Mouse (Mus musculus) retina, postnatal 7 days (tissue): ENCODE measurements around the gene Phc3.
A peak's percentile ranks its signal among the peaks of the same experiment; 100 is the strongest.

Experiments
- DNase-seq: peaks from one replicate; pipeline ENCODE4 v3.0.0-alpha.2; 2012; ENCODE audit warnings: low read depth, low spot score

Gene Phc3

GRCm38 (mm10) chr3:30969104-30969581 lies at the start of gene Phc3:
Gene Phc3, minus strand, starts transcription at chr3:30969415.
- peak; percentile 93 for DNase-seq

DNA sequence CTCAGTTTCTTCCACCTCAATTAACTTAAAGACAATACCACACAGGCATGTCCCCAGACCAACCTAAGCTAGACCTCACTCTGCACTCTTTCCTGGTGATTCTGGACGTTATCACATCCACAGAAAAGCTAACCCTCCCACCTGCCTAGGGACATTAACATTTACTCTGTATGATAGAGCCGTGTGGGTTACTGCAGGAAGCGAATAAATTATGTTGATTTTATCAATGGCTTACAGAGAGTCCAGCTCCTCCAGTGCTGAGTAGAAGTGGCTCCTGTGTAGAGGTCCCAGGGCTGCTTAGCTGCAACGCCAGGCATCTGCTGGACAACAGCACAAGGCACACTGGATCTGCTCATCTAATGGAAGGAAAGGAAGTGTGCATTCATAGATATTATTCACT lies 48.4 kb upstream of the Phc3 start:
- DNase-seq: no peak

- no peak for DNase-seq
Measured at GRCm38 (mm10) chr3:31016594-31017196, 47.5 kb upstream of the Phc3 start.

GRCm38 (mm10) chr3:31015682-31016443 lies 46.6 kb upstream of the Phc3 start:
- DNase-seq: no peak

DNA sequence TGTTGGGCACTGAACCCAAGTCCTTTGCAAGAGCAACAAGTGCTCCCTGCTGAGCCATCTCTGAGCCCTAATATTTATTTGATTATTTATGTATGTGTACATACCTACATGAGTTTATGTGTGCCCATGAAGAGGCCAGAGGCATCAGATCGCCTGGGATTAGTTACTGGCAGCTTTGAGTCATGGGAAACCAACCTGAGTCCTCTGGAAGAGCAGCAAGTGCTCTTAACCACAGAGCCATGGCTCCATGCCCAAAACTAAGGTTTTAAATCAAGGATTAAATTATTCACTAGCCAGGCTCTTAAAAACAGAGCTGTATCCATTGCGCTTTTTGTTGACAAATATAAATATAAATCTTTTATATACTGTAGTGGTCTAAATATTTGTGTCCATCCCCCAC lies 45.2 kb upstream of the Phc3 start:
- DNase-seq: no peak

- DNase-seq: no peak
Measured at GRCm38 (mm10) chr3:31004320-31005209, 35.4 kb upstream of the Phc3 start.

DNA sequence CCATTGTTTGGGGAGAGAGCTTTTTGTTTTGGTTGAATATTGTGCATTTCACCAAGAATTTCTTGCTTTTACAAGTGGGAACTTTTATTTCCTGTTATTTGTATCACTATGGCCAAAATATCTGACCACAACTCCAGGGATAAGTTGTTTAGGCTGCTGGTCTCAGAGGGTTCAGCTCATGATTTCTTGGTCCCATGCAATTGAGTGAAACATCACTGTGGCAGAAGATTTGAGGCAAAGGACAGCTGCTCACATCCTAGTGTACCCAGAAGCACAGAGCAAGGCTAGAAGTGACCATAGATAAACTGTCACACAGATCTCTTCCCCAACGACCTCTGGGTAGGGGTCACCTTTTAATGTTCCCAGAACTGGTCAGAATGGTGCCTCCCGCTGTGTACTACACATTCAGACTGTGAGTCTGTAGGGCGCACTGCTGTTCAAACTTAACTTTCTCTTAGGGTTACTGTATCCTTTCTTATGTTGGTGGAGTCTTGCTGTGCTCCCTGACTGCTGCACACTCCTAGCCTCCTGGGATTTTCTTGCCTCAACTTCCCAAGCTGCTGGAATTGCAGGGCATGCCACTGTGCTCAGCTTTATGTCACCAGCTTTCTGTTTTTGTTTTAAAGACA lies 31.9 kb upstream of the Phc3 start:
- no peak for DNase-seq

DNA sequence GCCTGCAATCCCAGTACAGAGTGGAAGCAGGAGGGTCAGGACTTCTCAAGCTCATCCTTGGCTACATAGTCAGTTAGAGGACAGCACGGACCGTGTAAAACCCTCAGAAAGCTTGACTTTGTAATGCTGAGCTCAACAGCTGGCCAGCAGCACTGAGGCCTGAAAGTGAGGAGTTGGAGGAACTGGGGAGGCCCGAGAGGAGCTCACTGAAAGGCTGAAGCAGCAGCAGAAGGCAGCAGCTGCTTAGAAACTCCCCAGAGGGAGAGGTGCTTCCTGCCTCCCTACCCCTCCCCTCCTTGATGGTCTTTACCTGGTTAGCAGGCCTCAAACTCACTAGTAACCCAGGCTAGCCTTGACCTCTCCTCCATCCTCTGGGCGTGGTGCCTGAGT lies 30.8 kb upstream of the Phc3 start:
- no peak for DNase-seq

DNA sequence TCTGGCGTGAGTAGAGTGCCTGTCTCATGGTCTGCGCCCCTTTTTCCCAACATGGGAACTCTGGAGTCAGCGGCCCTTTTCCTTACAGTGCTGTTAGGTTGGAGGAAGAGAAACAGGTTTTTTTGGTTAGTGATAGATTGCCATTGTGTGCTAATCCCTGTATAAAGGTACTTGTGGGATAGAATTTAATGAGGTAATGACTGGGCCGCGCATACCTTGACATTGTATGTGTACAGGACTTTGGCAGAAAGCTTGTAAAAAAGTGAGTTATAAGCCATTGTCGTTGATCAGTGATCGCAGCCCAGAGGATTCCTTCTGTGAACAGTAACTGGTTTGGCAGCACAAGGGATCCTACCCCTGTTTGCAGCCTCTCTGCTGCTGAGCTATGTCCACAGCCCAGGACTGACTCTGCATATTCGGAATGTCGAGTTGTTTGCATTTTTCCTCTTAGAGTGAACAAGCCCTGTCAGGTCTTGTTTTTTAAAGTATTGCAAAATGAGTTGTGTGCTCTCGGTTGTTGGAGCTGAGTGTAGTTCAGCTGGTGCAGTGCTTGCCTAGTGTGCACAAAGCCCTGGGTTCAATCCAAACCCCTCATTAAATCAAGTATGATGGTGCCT lies 30.3 kb upstream of the Phc3 start:
- DNase-seq: no peak

- DNase-seq: no peak
Measured at GRCm38 (mm10) chr3:30996688-30997014, 27.4 kb upstream of the Phc3 start.

- no peak for DNase-seq
Measured at GRCm38 (mm10) chr3:30995899-30996687, 26.9 kb upstream of the Phc3 start.

GRCm38 (mm10) chr3:30995283-30995898 lies 26.2 kb upstream of the Phc3 start, which contains the start of gene Prkci:
Gene Prkci, plus strand, starts transcription at chr3:30995747.
- DNase-seq: peak; percentile 90

DNA sequence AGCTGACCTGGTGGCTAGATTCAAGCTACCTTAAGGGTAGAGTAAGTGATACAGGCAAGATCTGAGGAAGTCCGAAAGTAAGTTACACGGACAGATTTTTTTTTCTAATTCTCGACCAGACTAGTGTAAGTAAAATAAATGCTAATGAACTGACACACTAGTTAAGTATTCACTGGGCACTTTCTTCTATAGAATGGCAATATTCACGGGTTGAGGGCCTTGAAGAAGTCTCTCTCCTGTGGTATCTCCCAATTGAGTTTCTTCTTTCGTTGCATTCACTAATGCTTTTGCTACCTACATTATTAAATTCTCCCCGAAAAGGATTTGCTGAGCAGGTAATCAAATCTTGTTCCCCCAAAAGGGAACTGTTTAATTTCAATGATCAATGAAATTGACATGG lies 25.6 kb upstream of the Phc3 start:
- no peak for DNase-seq

DNA sequence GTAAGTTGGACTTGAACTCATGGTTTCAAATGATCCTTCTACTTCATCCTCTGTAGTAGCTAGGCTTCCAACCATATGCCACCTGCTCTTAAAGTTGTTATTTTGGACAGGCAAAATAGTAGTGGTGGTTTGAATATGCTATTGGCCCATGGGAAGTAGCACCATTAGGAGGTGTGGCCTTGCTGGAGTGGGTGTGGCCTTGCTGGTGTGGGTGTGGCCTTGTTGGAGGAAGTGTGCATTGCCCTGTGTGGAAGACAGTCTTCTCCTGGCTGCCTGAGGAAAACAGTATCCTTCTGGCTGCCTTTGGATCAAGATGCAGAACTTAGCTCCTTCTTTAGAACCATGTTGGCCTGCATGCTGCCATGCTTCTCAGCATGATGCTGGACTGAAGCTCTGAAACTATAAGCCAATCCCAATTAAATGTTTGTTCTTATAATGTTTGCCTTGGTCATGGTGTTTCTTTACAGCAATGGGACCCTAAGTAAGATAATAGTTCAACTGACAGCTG lies 23.9 kb upstream of the Phc3 start:
- DNase-seq: no peak

- no peak for DNase-seq
Measured at GRCm38 (mm10) chr3:30992161-30992560, 22.9 kb upstream of the Phc3 start.

DNA sequence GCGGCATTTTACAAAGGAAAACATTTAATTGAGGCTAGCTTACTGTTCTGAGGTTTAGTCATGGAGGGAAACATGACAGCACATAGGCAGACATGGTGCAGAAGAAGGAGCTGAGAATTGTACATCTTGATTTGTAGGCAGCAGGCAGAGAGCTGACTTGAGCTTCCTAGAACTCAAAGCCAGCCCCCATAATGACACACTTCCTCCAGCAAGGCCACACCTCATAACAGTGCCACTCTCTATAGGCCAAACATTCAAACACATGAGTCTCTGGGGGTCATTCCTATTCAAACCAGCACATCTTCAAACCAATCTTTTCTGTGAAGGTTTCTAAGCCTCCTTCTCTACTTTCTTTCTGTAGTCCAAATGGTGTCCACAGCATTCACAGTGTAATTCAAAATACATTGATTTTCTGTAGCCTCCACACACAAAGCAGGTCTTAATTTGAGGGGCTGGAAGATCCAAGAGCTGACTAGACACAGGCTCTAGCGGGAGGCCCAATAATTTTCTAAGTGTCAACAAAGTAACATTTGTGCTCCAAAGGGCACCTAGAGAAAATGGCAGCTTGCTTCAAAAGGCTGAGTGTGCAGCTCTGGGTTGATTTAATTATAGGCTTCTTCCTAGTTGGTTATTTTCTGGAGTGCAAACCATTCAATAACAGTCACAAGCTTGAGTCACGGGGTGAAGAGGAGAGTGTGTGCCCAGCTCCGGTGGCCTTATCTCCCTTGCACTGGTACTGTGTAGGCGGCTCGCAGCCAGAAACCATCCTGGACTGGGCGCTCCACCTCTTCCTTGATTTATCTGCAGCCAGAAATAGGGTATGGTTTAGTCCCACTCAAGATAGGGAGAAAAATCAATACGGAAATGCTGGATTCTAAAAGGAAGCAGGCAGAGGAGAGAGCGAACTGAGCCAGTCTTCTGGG lies 18.4 kb upstream of the Phc3 start:
- DNase-seq: no peak

DNA sequence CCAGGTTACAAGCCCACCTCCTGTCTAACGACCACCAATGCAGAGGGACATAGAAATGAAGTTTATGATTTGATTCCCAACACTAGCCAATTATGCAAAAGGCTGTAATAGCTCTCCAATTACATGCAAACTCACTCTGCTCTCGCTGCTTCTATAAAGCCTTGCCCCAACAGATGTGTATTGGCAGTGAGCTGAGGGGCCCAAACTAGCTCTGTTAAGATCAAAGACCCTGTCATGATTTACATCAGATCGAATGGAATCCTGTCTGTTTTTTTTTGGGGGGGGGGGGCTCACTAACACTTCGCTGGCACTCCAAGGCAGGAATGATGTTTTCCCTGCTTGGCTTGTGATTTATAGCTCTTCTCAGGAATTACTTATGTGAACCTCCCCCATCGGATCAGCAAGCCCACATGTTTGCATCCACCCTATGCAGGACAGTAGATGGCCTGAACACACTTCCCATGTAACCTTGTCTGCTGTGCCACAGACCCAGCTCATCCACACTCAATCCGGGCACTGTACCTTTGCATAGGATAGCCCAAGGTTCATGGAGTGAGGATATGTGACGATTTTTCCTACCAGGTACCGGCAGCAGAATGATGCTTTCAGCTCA lies 13.8 kb upstream of the Phc3 start:
- no peak for DNase-seq

GRCm38 (mm10) chr3:30981616-30982380 lies 12.6 kb upstream of the Phc3 start:
- no peak for DNase-seq
